Mouse (Mus musculus): ENCODE results near the gene Nsfl1c.

Nsfl1c gene

GRCm38 (mm10) chr2:151544673-151545072, 50.7 kb downstream of the Nsfl1c start:
- no peak for DNase-seq

DNA sequence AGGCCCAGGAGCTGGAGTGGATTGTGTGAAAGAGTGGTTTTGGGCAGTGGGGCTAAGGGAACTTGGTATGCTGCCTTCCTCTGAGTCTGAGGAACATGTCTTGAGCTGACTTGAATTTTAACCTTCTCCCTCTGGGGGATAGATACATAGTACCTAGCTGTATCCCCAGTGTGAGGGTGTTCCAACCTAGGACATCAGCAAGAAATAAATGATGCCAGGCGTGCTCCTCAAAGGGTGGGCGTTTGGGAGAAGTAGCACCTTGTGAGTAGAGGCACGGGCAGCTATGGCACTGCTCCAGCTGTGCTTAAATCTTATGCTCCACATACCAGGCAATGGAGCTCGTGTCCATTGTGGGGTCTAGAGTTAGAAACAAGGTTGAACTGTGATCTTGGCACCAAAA, 52.6 kb downstream of the Nsfl1c start:
- DNase-seq = no peak

DNA sequence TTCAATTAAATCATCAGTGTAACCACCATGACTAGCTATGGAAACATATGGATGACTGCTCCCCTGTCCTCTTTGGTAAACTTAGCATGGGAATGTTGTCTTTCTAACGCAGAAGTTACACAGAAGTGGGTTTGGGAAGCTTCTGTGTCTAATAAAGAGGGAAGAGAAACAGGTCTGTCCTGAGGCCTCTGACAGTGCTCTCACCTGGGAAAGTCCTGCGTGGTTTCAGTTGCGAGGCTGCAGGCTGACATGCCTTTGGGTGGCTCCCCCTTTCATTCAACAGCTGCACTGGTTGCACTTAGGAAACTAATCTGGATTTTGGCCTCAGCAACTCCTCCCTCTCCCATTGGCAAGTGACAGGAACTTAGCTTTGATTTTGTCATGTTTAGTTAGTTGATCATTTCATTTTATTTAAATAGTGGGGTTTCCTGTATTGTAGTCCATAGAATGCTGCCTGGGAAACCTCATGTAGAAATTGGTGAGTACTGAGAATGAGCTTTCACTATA, 55.7 kb downstream of the Nsfl1c start:
- no peak for DNase-seq

All from cerebellum, adult 18-20 months (tissue).